Mouse (Mus musculus) frontal cortex, adult 2 months (tissue): ENCODE measurements around the gene Tmc6. TPM values are rescaled to one million over a fixed set of nuclear protein-coding genes. Genes with fewer than 3 reads are reported as not detected.
A peak's percentile ranks its signal among the peaks of the same experiment; 100 is the strongest.

ENCODE experiments used
- DNase-seq, 2 experiments: peaks; one replicate each; pipeline ENCODE4 v3.0.0; 2022; ENCODE audit warnings: low spot score in 1 of 2; ENCODE audit errors: extremely low spot score in 1 of 2
- polyA plus RNA-seq: library from polyadenylated mRNA; depleted of rRNA; stranded (reverse); fragments of >200 nt; gene quantifications from 2 replicates; pipeline ENCODE4 v1.2.3, GENCODE M21; 2012

The Tmc6 gene
- polyA plus RNA-seq, 1 experiment, result 7.1 TPM

- DNase-seq, result peak in 1 of 2 experiments; percentile 61
These were observed 1.1 kb upstream of the Tmc6 start for GRCm38 (mm10) chr11:117783089-117783488.

GRCm38 (mm10) chr11:117782705-117783034, 672 bp upstream of the Tmc6 start:
- no peak for DNase-seq

- no peak for DNase-seq
These were observed 688 bp downstream of the Tmc6 start for GRCm38 (mm10) chr11:117781199-117781821.

- peak in 1 of 2 experiments; percentile 56 for DNase-seq
These were observed 1.4 kb downstream of the Tmc6 start for GRCm38 (mm10) chr11:117780582-117781111.

- no peak for DNase-seq
These were observed 1.8 kb downstream of the Tmc6 start for GRCm38 (mm10) chr11:117780199-117780515.

- peak in 1 of 2 experiments; percentile 34 for DNase-seq
These were observed 2.4 kb downstream of the Tmc6 start for GRCm38 (mm10) chr11:117779434-117780198.

GRCm38 (mm10) chr11:117778851-117779433, 3.1 kb downstream of the Tmc6 start:
- DNase-seq, result no peak

- DNase-seq, result no peak
These were observed 4.0 kb downstream of the Tmc6 start for GRCm38 (mm10) chr11:117778031-117778430.

GRCm38 (mm10) chr11:117777111-117777510, 4.9 kb downstream of the Tmc6 start:
- no peak for DNase-seq

GRCm38 (mm10) chr11:117776085-117776792, 5.8 kb downstream of the Tmc6 start:
- no peak for DNase-seq

GRCm38 (mm10) chr11:117775540-117775939, 6.5 kb downstream of the Tmc6 start:
- no peak for DNase-seq

- no peak for DNase-seq
These were observed 7.1 kb downstream of the Tmc6 start for GRCm38 (mm10) chr11:117774925-117775324.

- DNase-seq, result no peak
These were observed 9.6 kb downstream of the Tmc6 start for GRCm38 (mm10) chr11:117772352-117772751.

GRCm38 (mm10) chr11:117770407-117770806, 11.6 kb downstream of the Tmc6 start:
- no peak for DNase-seq

- no peak for DNase-seq
These were observed 12.3 kb downstream of the Tmc6 start for GRCm38 (mm10) chr11:117769683-117770047.

- DNase-seq, result no peak
These were observed 13.0 kb downstream of the Tmc6 start for GRCm38 (mm10) chr11:117768725-117769682.

GRCm38 (mm10) chr11:117766275-117766674, 15.7 kb downstream of the Tmc6 start:
- DNase-seq, result peak in 1 of 2 experiments; percentile 61

- DNase-seq, result no peak
These were observed 16.6 kb downstream of the Tmc6 start for GRCm38 (mm10) chr11:117765361-117765760.

GRCm38 (mm10) chr11:117764319-117764718, 17.7 kb downstream of the Tmc6 start:
- no peak for DNase-seq

- DNase-seq, result no peak
These were observed 19.8 kb downstream of the Tmc6 start for GRCm38 (mm10) chr11:117762246-117762645.
